ENCODE assay signal across 8 mouse cellular contexts in the genomic region with DNA sequence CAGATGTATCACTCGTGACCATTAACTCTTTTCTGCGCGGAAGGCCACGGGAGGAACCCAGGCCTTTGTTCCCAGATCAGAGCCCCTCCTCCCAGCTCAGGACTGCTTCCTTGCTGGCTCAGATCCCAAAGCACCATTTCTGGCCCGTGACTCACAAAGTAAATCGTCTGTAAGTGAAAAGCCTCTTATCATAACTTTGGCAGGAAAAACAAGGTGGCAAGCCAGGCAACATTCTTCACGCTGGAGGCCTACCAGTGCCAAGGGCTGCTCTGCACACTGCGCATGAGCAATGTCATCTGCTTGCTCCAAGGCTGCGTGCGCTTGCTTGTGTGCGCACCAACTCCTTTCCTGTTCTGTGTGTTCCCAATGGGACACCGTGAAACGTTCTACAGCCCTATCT. TPM values are rescaled to one million over a fixed set of nuclear protein-coding genes. Genes with fewer than 3 reads are reported as not detected.
DNase-seq lines count a peak whose midpoint lies in the region; ATAC-seq and TF ChIP-seq lines count a peak whose summit lies in the region.

No protein-coding gene starts in this region.

- no peak for TF ChIP-seq EP300 in ES-Bruce4 (IDR thresholded peaks at IDR 0.05; ENCODE audit: insufficient read depth, low read depth, low read length)

- 31% methylated on average over 13 of the region's 13 CpGs for WGBS in forebrain, embryonic 16.5 days

- peak; percentile 92 for DNase-seq in adrenal gland, adult 8-10 months
- peak; percentile 81 to 92 for DNase-seq in heart, postnatal 14 days
- DNase-seq in layer of hippocampus, adult 9-10 months (ENCODE audit: low spot score) = peak; percentile 32
- peak; percentile 91 to 95 for DNase-seq in lung, postnatal 4 days
- DNase-seq in urinary bladder, adult 18-20 months (ENCODE audit: low spot score in 2 of 2) = peak; percentile 72 to 90
- DNase-seq in spleen, postnatal 36 days (ENCODE audit: low spot score in 2 of 2) = no peak

- peak overlapping the region; percentile 80 for H3K27ac ChIP-seq in ES-Bruce4 (ENCODE audit: insufficient read depth, low read length)
- H3K27ac ChIP-seq in forebrain, embryonic 16.5 days (ENCODE audit: low read length) = peak overlapping the region; percentile 63

- no peak for TF ChIP-seq POLR2A in ES-Bruce4 (IDR thresholded peaks at IDR 0.05; ENCODE audit: insufficient read depth, low read length)

- no peaks in the 10 kb centered on the region for H3K27me3 ChIP-seq in ES-Bruce4 (ENCODE audit: control insufficient read depth, insufficient read depth, low read length, poor library complexity, severe bottlenecking)
- no peaks in the 10 kb centered on the region; the same call in 1 of the 2 replicates for H3K27me3 ChIP-seq in forebrain, embryonic 16.5 days (replicated peaks; ENCODE audit: control insufficient read depth, insufficient read depth, low read length)

- ATAC-seq in forebrain, embryonic 16.5 days = peak; percentile 39

- H3K9ac ChIP-seq in ES-Bruce4 (ENCODE audit: low read depth, poor library complexity, severe bottlenecking) = peak overlapping the region; percentile 24; the same call in 1 of the 2 replicates
- H3K9ac ChIP-seq in forebrain, embryonic 16.5 days (replicated peaks; ENCODE audit: low read depth, low read length) = no peak overlapping the region

- H3K4me3 ChIP-seq in ES-Bruce4 (ENCODE audit: low read depth, low read length) = peak overlapping the region; percentile 45
- H3K4me3 ChIP-seq in forebrain, embryonic 16.5 days (replicated peaks; ENCODE audit: low read length) = no peak overlapping the region

- intact Hi-C loops in heart, postnatal 14 days (cut with DNase I) = no loop called here

- no peaks in the 10 kb centered on the region for H3K36me3 ChIP-seq in ES-Bruce4 (ENCODE audit: control insufficient read depth, insufficient read depth, low read length, poor library complexity, severe bottlenecking)
- H3K36me3 ChIP-seq in forebrain, embryonic 16.5 days (ENCODE audit: control insufficient read depth, insufficient read depth) = no peaks in the 10 kb centered on the region

- no peak for TF ChIP-seq CTCF in ES-Bruce4 (IDR thresholded peaks at IDR 0.05; ENCODE audit: low read depth, low read length)

- peak overlapping the region; percentile 25 for H3K4me2 ChIP-seq in forebrain, embryonic 16.5 days (ENCODE audit: low read length)

- H3K9me3 ChIP-seq in ES-Bruce4 (replicated peaks; ENCODE audit: control insufficient read depth, insufficient read depth, low read length, poor library complexity, severe bottlenecking) = no peaks in the 10 kb centered on the region
- no peaks in the 10 kb centered on the region for H3K9me3 ChIP-seq in forebrain, embryonic 16.5 days (ENCODE audit: control insufficient read depth, low read length)

- H3K4me1 ChIP-seq in ES-Bruce4 (ENCODE audit: control insufficient read depth, insufficient read depth, low read length) = peaks cover 10% of the 10 kb centered on the region
- H3K4me1 ChIP-seq in forebrain, embryonic 16.5 days (replicated peaks; ENCODE audit: control insufficient read depth, insufficient read depth, low read length) = peaks cover 13% of the 10 kb centered on the region

RNA-seq across cellular contexts. Expression of gene Apobec3, which starts 12.1 kb away (rescaled TPM):
- polyA plus RNA-seq in ES-Bruce4 (2011; ENCODE audit: insufficient read depth, insufficient read length, low read depth, missing spikeins) = 98.9 and 114 TPM in 2 replicates
- 10 to 100 TPM; 16.1 to 29.3 (median 22.9) TPM for total RNA-seq in adrenal gland, adult 8-10 months (2022)
- polyA plus RNA-seq in forebrain, embryonic 16.5 days (2015; fragmentation: Nextera tagmentation; extraction: Ambion mirVana) = 6.7 and 8.5 TPM in 2 replicates
- 10 to 100 TPM; 13.0 to 14.4 TPM for total RNA-seq in heart, postnatal 14 days (2021)

RNA-seq across cellular contexts. Expression of gene Cbx6, which starts 44.8 kb away (rescaled TPM):
- polyA plus RNA-seq in ES-Bruce4 (2011; ENCODE audit: insufficient read depth, insufficient read length, low read depth, missing spikeins) = 25.7 and 28.7 TPM in 2 replicates
- total RNA-seq in adrenal gland, adult 8-10 months (2022) = 10 to 100 TPM; 55.0 to 88.9 (median 65.5) TPM
- polyA plus RNA-seq in forebrain, embryonic 16.5 days (2015; fragmentation: Nextera tagmentation; extraction: Ambion mirVana) = 49.3 and 53.2 TPM in 2 replicates
- total RNA-seq in heart, postnatal 14 days (2021) = 10 to 100 TPM; 35.4 to 36.8 TPM

RNA-seq across cellular contexts. Expression of gene Npcd, which starts 45.3 kb away (rescaled TPM):
- 1.2 TPM in 1 of 2 replicates, not detected in the other for polyA plus RNA-seq in ES-Bruce4 (2011; ENCODE audit: insufficient read depth, insufficient read length, low read depth, missing spikeins)
- total RNA-seq in adrenal gland, adult 8-10 months (2022) = 1 to 10 TPM in 3 of 4 experiments, not detected in 1; 1.1 to 2.4 (median 1.6) TPM
- 1.4 TPM in 1 of 2 replicates, not detected in the other for polyA plus RNA-seq in forebrain, embryonic 16.5 days (2015; fragmentation: Nextera tagmentation; extraction: Ambion mirVana)
- total RNA-seq in heart, postnatal 14 days (2021) = under 1 TPM in 1 of 2 experiments, not detected in 1; 0.31 TPM

Comparison
In these comparisons a context has a peak if more than half of its experiments do, and no peak if none do; other contexts are left out.
1. DNase-seq: peak in adrenal gland, adult 8-10 months (single experiment), heart, postnatal 14 days (2 of 2), layer of hippocampus, adult 9-10 months (single experiment), lung, postnatal 4 days (2 of 2) and urinary bladder, adult 18-20 months (2 of 2); none in spleen, postnatal 36 days (0 of 2).